Mouse (Mus musculus) gastrocnemius, adult 18-20 months (tissue): ENCODE results near the gene Gadd45b. TPM values are rescaled to one million over a fixed set of nuclear protein-coding genes. Genes with fewer than 3 reads are reported as not detected.

Experiments
- DNase-seq: peaks from one replicate; pipeline ENCODE4 v3.0.0; 2021; ENCODE audit warnings: low spot score
- total RNA-seq, 2 experiments: library from RNA; stranded (reverse); gene quantifications; 2 replicates each; pipeline ENCODE4 v1.2.3; 2021

Gene Gadd45b
- total RNA-seq, 2 experiments from 2014 or later: 17.3 to 25.0 TPM

- DNase-seq: no peak
Measured at GRCm38 (mm10) chr10:80934136-80934985, 4.5 kb downstream of the Gadd45b start.

- DNase-seq: peak; percentile 44
Measured at GRCm38 (mm10) chr10:80935241-80935640, 5.4 kb downstream of the Gadd45b start.

GRCm38 (mm10) chr10:80935698-80936097 is 5.8 kb downstream of the Gadd45b start:
- no peak for DNase-seq

- peak; percentile 59 for DNase-seq
Measured at GRCm38 (mm10) chr10:80936135-80936809, 6.4 kb downstream of the Gadd45b start.

GRCm38 (mm10) chr10:80936810-80937164 is 6.9 kb downstream of the Gadd45b start:
- no peak for DNase-seq

- peak; percentile 63 for DNase-seq
Measured at GRCm38 (mm10) chr10:80937646-80938045, 7.8 kb downstream of the Gadd45b start.

GRCm38 (mm10) chr10:80938831-80939550 is 9.1 kb downstream of the Gadd45b start:
- DNase-seq: no peak

GRCm38 (mm10) chr10:80939671-80940070 is 9.8 kb downstream of the Gadd45b start:
- peak; percentile 77 for DNase-seq

GRCm38 (mm10) chr10:80940320-80940987 is 10.6 kb downstream of the Gadd45b start:
- peak; percentile 89 for DNase-seq

- DNase-seq: peak; percentile 64
Measured at GRCm38 (mm10) chr10:80940988-80941347, 11.1 kb downstream of the Gadd45b start.

- DNase-seq: no peak
Measured at GRCm38 (mm10) chr10:80942919-80943318, 13.0 kb downstream of the Gadd45b start.

- DNase-seq: no peak
Measured at GRCm38 (mm10) chr10:80943701-80944100, 13.8 kb downstream of the Gadd45b start.

GRCm38 (mm10) chr10:80944231-80944630 is 14.4 kb downstream of the Gadd45b start:
- DNase-seq: no peak

GRCm38 (mm10) chr10:80946684-80947437 is 17.0 kb downstream of the Gadd45b start:
- DNase-seq: no peak

GRCm38 (mm10) chr10:80947802-80948201 is 17.9 kb downstream of the Gadd45b start:
- DNase-seq: no peak

GRCm38 (mm10) chr10:80948570-80948969 is 18.7 kb downstream of the Gadd45b start:
- no peak for DNase-seq

GRCm38 (mm10) chr10:80949081-80949480 is 19.2 kb downstream of the Gadd45b start:
- no peak for DNase-seq

- DNase-seq: no peak
Measured at GRCm38 (mm10) chr10:80950314-80950713, 20.4 kb downstream of the Gadd45b start.

- DNase-seq: no peak
Measured at GRCm38 (mm10) chr10:80951761-80952390, 22.0 kb downstream of the Gadd45b start.

GRCm38 (mm10) chr10:80952449-80952848 is 22.6 kb downstream of the Gadd45b start:
- no peak for DNase-seq
